9 mouse cellular contexts compared by ENCODE assay signal in the genomic region with DNA sequence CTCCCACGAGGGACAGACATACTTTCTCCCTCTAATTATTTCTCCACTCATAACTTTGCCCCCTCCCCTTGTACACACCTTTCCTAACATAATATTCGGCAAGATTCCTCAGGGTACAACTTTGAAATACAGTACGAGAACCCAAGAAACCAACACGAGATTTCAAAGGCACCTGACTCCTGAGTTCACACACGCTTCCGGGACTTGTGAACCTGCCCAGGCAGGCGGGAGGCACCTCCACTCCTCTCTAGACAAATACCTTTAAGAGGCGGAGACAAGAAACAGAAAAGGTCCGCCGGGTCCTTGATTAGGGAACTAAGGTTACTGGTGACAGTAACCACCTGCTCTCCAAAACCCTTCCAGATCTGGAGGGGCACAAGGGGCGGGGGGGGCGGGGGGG. TPM values are rescaled to one million over a fixed set of nuclear protein-coding genes. Genes with fewer than 3 reads are reported as not detected.
A peak's percentile ranks its signal among the peaks of the same experiment; 100 is the strongest.
DNase-seq lines count a peak whose midpoint lies in the region; ATAC-seq lines count a peak whose summit lies in the region.
"Had no signal": no experiment of that assay in that cellular context is flagged by ENCODE, and none has a peak within 500 bp of the region (broad histone marks: within the 10 kb centered on the region; RNA-seq: fewer than 3 reads in every experiment).

No protein-coding gene starts in this region.

- peak overlapping the region; percentile 59 for H3K4me3 ChIP-seq in heart, embryonic 12.5 days
- H3K4me3 ChIP-seq in hindbrain, embryonic 12.5 days: peak overlapping the region; percentile 80
- H3K4me3 ChIP-seq in limb, embryonic 12.5 days (replicated peaks): peak overlapping the region; percentile 64
- peak overlapping the region; percentile 80 for H3K4me3 ChIP-seq in midbrain, embryonic 16.5 days (ENCODE audit: low read depth, low read length)

- H3K27ac ChIP-seq in heart, embryonic 12.5 days (ENCODE audit: poor library complexity, severe bottlenecking): no peak overlapping the region
- H3K27ac ChIP-seq in hindbrain, embryonic 12.5 days: no peak overlapping the region
- no peak overlapping the region for H3K27ac ChIP-seq in limb, embryonic 12.5 days
- H3K27ac ChIP-seq in midbrain, embryonic 16.5 days (ENCODE audit: low read length): no peak overlapping the region

- H3K27me3 ChIP-seq in heart, embryonic 12.5 days (replicated peaks): peaks cover 62% of the 10 kb centered on the region
- H3K27me3 ChIP-seq in hindbrain, embryonic 12.5 days: peaks cover 28% of the 10 kb centered on the region
- peaks cover 68% of the 10 kb centered on the region for H3K27me3 ChIP-seq in limb, embryonic 12.5 days
- H3K27me3 ChIP-seq in midbrain, embryonic 16.5 days (ENCODE audit: control insufficient read depth, insufficient read depth, low read depth, low read length): no peaks in the 10 kb centered on the region

- H3K4me2 ChIP-seq in heart, embryonic 12.5 days: peak overlapping the region; percentile 96
- H3K4me2 ChIP-seq in hindbrain, embryonic 12.5 days (replicated peaks): peak overlapping the region; percentile 74
- peak overlapping the region; percentile 84 for H3K4me2 ChIP-seq in limb, embryonic 12.5 days
- H3K4me2 ChIP-seq in midbrain, embryonic 16.5 days (ENCODE audit: low read length): peak overlapping the region; percentile 62

- ATAC-seq in heart, embryonic 12.5 days (ENCODE audit: insufficient number of reproducible peaks, low FRiP score): no peak
- ATAC-seq in hindbrain, embryonic 12.5 days (ENCODE audit: low FRiP score): no peak
- no peak for ATAC-seq in limb, embryonic 12.5 days (ENCODE audit: insufficient number of reproducible peaks, insufficient read depth, low FRiP score, low TSS enrichment, low read depth)
- ATAC-seq in midbrain, embryonic 16.5 days: no peak

- H3K9ac ChIP-seq in heart, embryonic 12.5 days: no peak overlapping the region
- H3K9ac ChIP-seq in hindbrain, embryonic 12.5 days: peak overlapping the region; percentile 85
- no peak overlapping the region for H3K9ac ChIP-seq in limb, embryonic 12.5 days (replicated peaks)
- H3K9ac ChIP-seq in midbrain, embryonic 16.5 days (ENCODE audit: low read depth, low read length): peak overlapping the region; percentile 95

- DNase-seq in heart, postnatal 25 days (ENCODE audit: low spot score): no peak
- peak; percentile 41 for DNase-seq in cerebellum, adult 8-10 months
- no peak for DNase-seq in gastrocnemius, postnatal 36 days
- DNase-seq in ovary, postnatal 36 days (ENCODE audit: low spot score): no peak

- no peaks in the 10 kb centered on the region for H3K9me3 ChIP-seq in heart, embryonic 12.5 days (replicated peaks)
- H3K9me3 ChIP-seq in hindbrain, embryonic 12.5 days (replicated peaks): no peaks in the 10 kb centered on the region
- H3K9me3 ChIP-seq in limb, embryonic 12.5 days: no peaks in the 10 kb centered on the region
- H3K9me3 ChIP-seq in midbrain, embryonic 16.5 days (replicated peaks; ENCODE audit: control insufficient read depth, low read length, poor library complexity, severe bottlenecking): no peaks in the 10 kb centered on the region

- 13% methylated on average over 12 of the region's 12 CpGs for WGBS in heart, embryonic 12.5 days
- WGBS in hindbrain, embryonic 12.5 days: 11% methylated on average over 12 of the region's 12 CpGs
- 12% methylated on average over 12 of the region's 12 CpGs for WGBS in limb, embryonic 12.5 days
- WGBS in midbrain, embryonic 16.5 days: 5% methylated on average over 12 of the region's 12 CpGs

- no peaks in the 10 kb centered on the region for H3K36me3 ChIP-seq in heart, embryonic 12.5 days
- no peaks in the 10 kb centered on the region for H3K36me3 ChIP-seq in hindbrain, embryonic 12.5 days
- H3K36me3 ChIP-seq in limb, embryonic 12.5 days: no peaks in the 10 kb centered on the region
- no peaks in the 10 kb centered on the region for H3K36me3 ChIP-seq in midbrain, embryonic 16.5 days (ENCODE audit: control insufficient read depth, insufficient read depth, low read length)
- H3K36me3 ChIP-seq: G1E had no signal

- peaks cover 12% of the 10 kb centered on the region for H3K4me1 ChIP-seq in heart, embryonic 12.5 days (replicated peaks)
- peaks cover 20% of the 10 kb centered on the region for H3K4me1 ChIP-seq in hindbrain, embryonic 12.5 days
- H3K4me1 ChIP-seq in limb, embryonic 12.5 days (replicated peaks): peaks cover 8% of the 10 kb centered on the region
- H3K4me1 ChIP-seq in midbrain, embryonic 16.5 days (ENCODE audit: control insufficient read depth, insufficient read depth, low read length): peaks cover 21% of the 10 kb centered on the region

- intact Hi-C loops in heart, postnatal 25 days (cut with DNase I): no loop called here
- intact Hi-C loops in gastrocnemius, postnatal 36 days (cut with DNase I): no loop called here

RNA-seq across cellular contexts. Expression of a gene that starts 1.1 kb away (rescaled TPM):
- 0.53 and 0.61 TPM in 2 replicates for polyA plus RNA-seq in heart, embryonic 12.5 days (2016; fragmentation: Nextera tagmentation; extraction: Ambion mirVana)
- total RNA-seq in heart, postnatal 25 days (2021): under 1 TPM; 0.25 to 0.29 TPM
- polyA plus RNA-seq in hindbrain, embryonic 12.5 days (2016; fragmentation: Nextera tagmentation; extraction: Ambion mirVana): 8.3 and 9.1 TPM in 2 replicates
- polyA plus RNA-seq in limb, embryonic 12.5 days (2016; fragmentation: Nextera tagmentation; extraction: Ambion mirVana): 0.91 and 0.98 TPM in 2 replicates
- 8.4 and 10.9 TPM in 2 replicates for polyA plus RNA-seq in midbrain, embryonic 16.5 days (2015; fragmentation: Nextera tagmentation; extraction: Ambion mirVana)
- total RNA-seq in gastrocnemius, postnatal 36 days (2021): under 1 TPM; 0.07 to 0.10 TPM
- polyA plus RNA-seq: G1E had no signal

Comparison
In these comparisons a context has a peak if more than half of its experiments do, and no peak if none do; other contexts are left out.
1. H3K9ac ChIP-seq: peak in hindbrain, embryonic 12.5 days (single experiment) and midbrain, embryonic 16.5 days (single experiment); none in heart, embryonic 12.5 days (single experiment) and limb, embryonic 12.5 days (single experiment).
2. Peak in every context shown above with its lines, with median percentiles within 50 percentile points of each other: H3K4me2 ChIP-seq and H3K4me3 ChIP-seq.